Mouse (Mus musculus) lung, embryonic 16.5 days (tissue): ENCODE data around the gene Capn2. TPM values are rescaled to one million over a fixed set of nuclear protein-coding genes. Genes with fewer than 3 reads are reported as not detected.
A peak's percentile ranks its signal among the peaks of the same experiment; 100 is the strongest.

Source experiments
- ATAC-seq: fragments of 200-750 bp; cut with Nextera tagmentation; 2 replicates; pipeline ENCODE4 v1.8.0; 2017; ENCODE audit warnings: low read depth, mild to moderate bottlenecking, moderate library complexity
- H3K27ac ChIP-seq: fragments of 300-500 bp; sonication (generic); 2 replicates; pipeline ENCODE4 v1.5.1; 2014; ENCODE audit warnings: mild to moderate bottlenecking, control low read depth, low read length
- H3K27me3 ChIP-seq: fragments of 300-500 bp; sonication (generic); 2 replicates; pipeline ENCODE4 v1.6.1; 2014; ENCODE audit warnings: low read depth, low read length, mixed read lengths; ENCODE audit not compliant: control insufficient read depth, insufficient read depth
- H3K36me3 ChIP-seq: fragments of 300-500 bp; sonication (generic); 2 replicates; pipeline ENCODE4 v1.6.1; 2014; ENCODE audit warnings: low read length; ENCODE audit not compliant: control insufficient read depth, insufficient read depth
- H3K4me1 ChIP-seq: fragments of 300-500 bp; sonication (generic); replicated peaks from 2 replicates; pipeline ENCODE4 v1.6.1; 2014; ENCODE audit warnings: low read length, mixed read lengths; ENCODE audit not compliant: control insufficient read depth, insufficient read depth
- H3K4me2 ChIP-seq: fragments of 300-500 bp; sonication (generic); 2 replicates; pipeline ENCODE4 v1.6.1; 2014; ENCODE audit warnings: low read depth, low read length, control low read depth
- H3K4me3 ChIP-seq: fragments of 300-500 bp; sonication (generic); 2 replicates; pipeline ENCODE4 v1.5.1; 2014; ENCODE audit warnings: mild to moderate bottlenecking, low read length, control low read depth
- H3K9ac ChIP-seq: fragments of 300-500 bp; sonication (generic); 2 replicates; pipeline ENCODE4 v1.6.1; 2014; ENCODE audit warnings: low read length, control low read depth
- H3K9me3 ChIP-seq: fragments of 300-500 bp; sonication (generic); 2 replicates; pipeline ENCODE4 v1.6.1; 2016; ENCODE audit warnings: low read length; ENCODE audit not compliant: control insufficient read depth
- WGBS: fragments of 180-500 bp; shearing (Covaris S2); extraction: QIAGEN DNeasy Blood & Tissue Kit; methylation state at CpG from one replicate; pipeline ENCODE4 v1.1.7; 2014; 5-methylcytosine and 5-hydroxymethylcytosine counted together
- polyA plus RNA-seq: library from polyadenylated mRNA; unstranded; fragments of >200 nt; fragmentation: Nextera tagmentation; extraction: Ambion mirVana; gene quantifications from 2 replicates; pipeline ENCODE4 v1.2.1, GENCODE M21; 2015

Capn2 gene
- polyA plus RNA-seq, 1 experiment from 2014 or later: 136 TPM

GRCm38 (mm10) chr1:182439546-182440222 lies 77.7 kb downstream of the Capn2 start:
- Histone ChIP-seq H3K27ac (peak overlapping the region; percentile 26; the same call in 1 of the 2 replicates), H3K27me3 (no peaks in the 10 kb centered on the region), H3K9me3 (no peaks in the 10 kb centered on the region), H3K4me3 (no peak overlapping the region), H3K4me1 (peaks cover 8% of the 10 kb centered on the region), H3K9ac (no peak overlapping the region), H3K4me2 (no peak overlapping the region), H3K36me3 (peaks cover 12% of the 10 kb centered on the region)
- WGBS: 60% methylated on average over 5 of the region's 5 CpGs
- ATAC-seq: peak; percentile 80

DNA sequence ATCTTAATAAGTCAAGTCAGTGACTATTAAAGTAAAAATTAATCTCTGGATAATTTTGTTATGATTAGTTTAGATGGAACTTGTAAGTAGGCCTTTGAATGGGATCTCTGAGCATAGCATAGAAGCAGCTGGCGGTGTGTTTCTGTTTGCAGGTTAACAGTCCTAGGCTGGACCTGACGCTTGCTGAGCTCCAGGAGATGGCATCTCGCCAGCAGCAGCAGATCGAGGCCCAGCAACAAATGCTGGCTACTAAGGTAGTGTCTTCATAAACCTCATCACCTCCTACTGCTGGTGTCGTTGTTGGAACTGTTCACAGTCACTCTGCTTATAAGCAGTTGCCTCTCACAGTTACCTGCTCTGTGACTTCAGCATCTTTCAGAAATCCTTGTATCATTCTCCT lies 80.7 kb downstream of the Capn2 start:
- no peak for ATAC-seq
- Histone ChIP-seq H3K27ac (no peak overlapping the region), H3K4me2 (no peak overlapping the region), H3K4me3 (no peak overlapping the region), H3K4me1 (peaks cover 8% of the 10 kb centered on the region), H3K36me3 (peaks cover 18% of the 10 kb centered on the region), H3K9me3 (no peaks in the 10 kb centered on the region), H3K27me3 (no peaks in the 10 kb centered on the region), H3K9ac (no peak overlapping the region)
- WGBS: 78% methylated on average over 5 of the region's 5 CpGs

DNA sequence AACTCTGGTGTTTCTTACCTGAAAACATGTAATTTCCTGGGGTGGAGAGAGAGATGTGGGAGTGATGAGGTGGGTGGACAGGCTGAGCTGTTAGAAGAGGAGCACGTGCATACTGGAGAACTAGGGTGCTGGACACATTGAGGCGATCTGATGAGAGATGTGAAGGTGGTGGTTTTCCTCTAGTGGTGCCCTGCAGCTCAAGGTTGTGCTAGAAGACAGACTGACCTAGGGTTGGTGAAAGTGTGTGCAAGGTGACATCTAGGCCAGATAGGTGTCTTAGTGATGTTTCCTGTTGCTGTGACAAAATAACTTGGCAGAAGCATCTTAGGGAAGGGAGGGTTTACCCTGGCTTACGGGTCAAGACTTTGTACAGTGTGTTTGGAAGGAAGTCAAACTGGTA lies 85.3 kb downstream of the Capn2 start:
- no peak for ATAC-seq
- Histone ChIP-seq H3K36me3 (peaks cover 17% of the 10 kb centered on the region), H3K4me3 (no peak overlapping the region), H3K27ac (no peak overlapping the region), H3K4me2 (no peak overlapping the region), H3K4me1 (peaks cover 4% of the 10 kb centered on the region), H3K9ac (no peak overlapping the region), H3K9me3 (no peaks in the 10 kb centered on the region), H3K27me3 (no peaks in the 10 kb centered on the region)
- 91% methylated on average over 3 of the region's 3 CpGs for WGBS

DNA sequence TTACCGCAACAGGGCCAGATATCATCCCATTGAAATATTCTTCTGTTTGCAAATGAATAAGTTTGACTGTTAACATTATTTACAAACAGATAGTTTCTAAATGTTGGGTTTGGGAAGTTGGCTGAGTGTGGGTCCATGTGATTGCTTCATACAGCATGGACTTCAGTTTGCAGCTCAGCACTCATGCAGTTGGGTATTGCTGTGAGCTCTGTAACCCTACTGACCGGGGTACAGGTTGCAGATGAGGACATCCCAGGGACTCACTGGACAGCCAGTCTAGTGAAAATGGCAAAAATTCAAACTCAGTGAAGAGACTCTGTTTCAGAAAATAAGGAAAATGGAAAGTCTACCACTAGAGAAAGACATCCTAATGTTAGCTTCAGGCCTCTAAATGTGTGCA lies 86.7 kb downstream of the Capn2 start:
- ATAC-seq: no peak
- Histone ChIP-seq H3K9me3 (no peaks in the 10 kb centered on the region), H3K4me3 (no peak overlapping the region), H3K27ac (no peak overlapping the region), H3K27me3 (no peaks in the 10 kb centered on the region), H3K4me2 (no peak overlapping the region), H3K4me1 (peaks cover 4% of the 10 kb centered on the region), H3K9ac (no peak overlapping the region), H3K36me3 (peaks cover 14% of the 10 kb centered on the region)
- WGBS: 93% methylated on average over 2 of the region's 2 CpGs

GRCm38 (mm10) chr1:182429826-182430225 lies 87.6 kb downstream of the Capn2 start:
- H3K36me3 ChIP-seq: peaks cover 14% of the 10 kb centered on the region
- 85% methylated on average over 3 of the region's 3 CpGs for WGBS
- ATAC-seq: no peak

DNA sequence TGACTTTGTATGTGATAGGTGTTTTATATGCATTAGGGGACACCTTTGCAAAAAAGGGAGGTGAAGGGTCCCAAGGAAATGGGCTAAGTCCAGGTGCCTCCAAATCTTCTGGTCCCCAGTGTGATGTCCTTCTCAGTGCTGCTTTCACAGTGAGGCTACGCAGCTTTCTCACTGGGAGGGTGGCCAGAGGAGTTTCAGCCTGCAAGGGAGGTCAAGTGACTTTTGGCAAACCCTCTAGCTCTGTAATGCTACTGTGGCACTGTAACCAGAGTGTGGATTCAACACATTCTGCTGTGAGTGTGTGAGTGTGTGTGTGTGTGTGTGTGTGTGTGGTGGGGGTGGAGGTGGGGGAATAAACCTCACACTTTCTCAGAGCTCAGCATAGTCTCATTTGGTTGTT lies 90.0 kb downstream of the Capn2 start:
- ATAC-seq: peak; percentile 43; the same call in 1 of the 2 replicates
- 48% methylated on average over 1 of the region's 1 CpGs for WGBS
- Histone ChIP-seq H3K9me3 (no peaks in the 10 kb centered on the region), H3K27me3 (no peaks in the 10 kb centered on the region), H3K4me2 (no peak overlapping the region), H3K9ac (no peak overlapping the region), H3K27ac (no peak overlapping the region), H3K36me3 (peaks cover 4% of the 10 kb centered on the region), H3K4me1 (peaks cover 4% of the 10 kb centered on the region), H3K4me3 (no peak overlapping the region)

More at GRCm38 (mm10) chr1:182429826-182430225, 87.6 kb downstream of the Capn2 start:
- Histone ChIP-seq H3K9ac (no peak overlapping the region), H3K27ac (no peak overlapping the region), H3K4me1 (peaks cover 4% of the 10 kb centered on the region), H3K4me2 (no peak overlapping the region), H3K9me3 (no peaks in the 10 kb centered on the region), H3K27me3 (no peaks in the 10 kb centered on the region), H3K4me3 (no peak overlapping the region)

DNA sequence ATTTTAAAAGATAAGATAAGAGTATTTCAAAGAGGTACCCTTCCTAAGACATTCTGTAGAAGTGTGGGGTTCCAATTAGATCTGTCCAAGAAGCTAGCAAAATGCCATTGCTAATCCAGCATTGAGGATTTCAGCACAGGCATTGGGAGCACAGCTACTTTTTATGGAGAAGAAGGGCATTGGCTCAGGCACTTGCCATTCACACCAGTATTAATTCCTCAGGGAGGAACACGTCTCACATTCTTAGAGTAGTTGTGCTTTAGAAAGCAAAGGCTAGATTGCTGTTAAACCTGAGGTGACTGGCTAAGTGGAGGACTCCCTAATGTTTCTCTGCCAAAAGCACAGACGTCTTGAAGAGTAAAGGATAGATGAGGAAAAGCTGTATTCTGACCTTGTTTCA lies 91.0 kb downstream of the Capn2 start:
- no peaks in the 10 kb centered on the region for H3K9me3 ChIP-seq
- H3K36me3 ChIP-seq: no peaks in the 10 kb centered on the region; the same call in 1 of the 2 replicates
- no peak for ATAC-seq
- peaks cover 4% of the 10 kb centered on the region for H3K4me1 ChIP-seq
- no peak overlapping the region for H3K4me3 ChIP-seq
- H3K4me2 ChIP-seq: no peak overlapping the region
- H3K27me3 ChIP-seq: no peaks in the 10 kb centered on the region
- H3K9ac ChIP-seq: no peak overlapping the region
- WGBS: 43% methylated on average over 2 of the region's 2 CpGs
- no peak overlapping the region for H3K27ac ChIP-seq

DNA sequence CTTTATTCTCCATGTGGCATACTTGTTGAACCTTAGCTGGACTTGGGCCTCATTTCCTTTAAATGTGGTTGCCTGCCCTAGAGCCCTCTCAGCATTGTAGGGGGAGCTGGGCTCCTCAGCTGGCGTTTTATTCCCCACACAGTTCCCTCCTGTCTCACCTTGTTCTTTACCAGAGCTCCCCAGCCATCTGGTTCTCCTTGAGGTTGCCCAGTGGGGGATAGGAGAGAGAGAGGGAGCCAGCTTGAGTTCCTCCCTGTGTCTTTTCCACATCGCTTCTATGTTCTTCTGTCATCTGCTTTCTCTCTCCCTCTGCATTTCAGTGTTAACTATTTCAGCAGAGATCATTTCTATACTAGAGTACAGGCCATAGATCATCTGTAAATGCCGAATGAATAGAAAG lies 92.2 kb downstream of the Capn2 start:
- 72% methylated on average over 3 of the region's 3 CpGs for WGBS
- ATAC-seq: no peak
- no peak overlapping the region for H3K9ac ChIP-seq
- peaks cover 4% of the 10 kb centered on the region for H3K4me1 ChIP-seq
- H3K4me3 ChIP-seq: no peak overlapping the region
- H3K9me3 ChIP-seq: no peaks in the 10 kb centered on the region
- no peaks in the 10 kb centered on the region for H3K27me3 ChIP-seq
- H3K36me3 ChIP-seq: no peaks in the 10 kb centered on the region
- no peak overlapping the region for H3K27ac ChIP-seq
- H3K4me2 ChIP-seq: no peak overlapping the region

DNA sequence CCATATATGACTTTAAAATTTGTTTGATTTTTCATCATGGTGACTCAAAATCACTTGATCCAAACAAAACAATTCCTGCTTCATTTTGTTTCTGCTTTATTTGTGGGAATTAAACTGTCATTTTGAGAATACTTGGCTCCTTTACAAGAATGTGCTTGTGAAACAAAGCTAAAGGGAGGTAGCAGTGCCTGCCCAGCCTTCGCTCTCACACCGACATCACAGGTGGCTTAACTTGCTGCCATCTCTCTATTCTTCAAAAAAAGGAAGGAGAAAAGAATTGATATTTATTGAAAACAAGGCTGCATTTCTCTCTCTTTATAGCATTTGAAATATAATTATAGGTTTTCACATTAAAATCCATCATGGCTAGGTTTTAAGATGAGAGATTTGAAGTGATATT lies 93.1 kb downstream of the Capn2 start:
- Histone ChIP-seq H3K4me3 (no peak overlapping the region), H3K4me1 (peaks cover 4% of the 10 kb centered on the region), H3K9ac (no peak overlapping the region), H3K27me3 (no peaks in the 10 kb centered on the region), H3K9me3 (no peaks in the 10 kb centered on the region), H3K27ac (no peak overlapping the region), H3K36me3 (no peaks in the 10 kb centered on the region), H3K4me2 (no peak overlapping the region)
- 54% methylated on average over 2 of the region's 2 CpGs for WGBS
- ATAC-seq: no peak
